Mouse (Mus musculus) mature B cell (primary cell): ENCODE data around the gene Gm13285.
"Not testable (repeated sequence)": the region's sequence is repeated elsewhere in the genome, so short reads cannot be mapped to it uniquely, and the experiment has no call there.

Source experiments
- in situ Hi-C: fragments of 300-500 bp; cut with MboI; formaldehyde crosslinking; loops from 2 replicates; pipeline ENCODE4 v1.14.3; 2019

Gm13285 gene

GRCm38 (mm10) chr4:88793936-88794675 lies 5.4 kb upstream of the Gm13285 start, which contains the start of gene Gm13275:
TSS of gene Gm13275 (plus strand) at chr4:88794487.
- in situ Hi-C loops, result not testable (repeated sequence)

- in situ Hi-C loops, result not testable (repeated sequence)
Measured at GRCm38 (mm10) chr4:88797097-88797496, 2.4 kb upstream of the Gm13285 start, which contains the start of gene Gm13279. TSS of gene Gm13279 (plus strand) at chr4:88797397.

GRCm38 (mm10) chr4:88802954-88803353 lies 3.5 kb downstream of the Gm13285 start, which contains the start of gene Gm13287:
TSS of gene Gm13287 (plus strand) at chr4:88803254.
- in situ Hi-C loops, result not testable (repeated sequence)

- in situ Hi-C loops, result not testable (repeated sequence)
Measured at GRCm38 (mm10) chr4:88805231-88805630, 5.8 kb downstream of the Gm13285 start, which contains the start of gene Gm13288. TSS of gene Gm13288 (plus strand) at chr4:88805531.

- in situ Hi-C loops, result not testable (repeated sequence)
Measured at GRCm38 (mm10) chr4:88805761-88806160, 6.3 kb downstream of the Gm13285 start.

GRCm38 (mm10) chr4:88815928-88816327 lies 16.5 kb downstream of the Gm13285 start, which contains the start of gene Ifna7:
TSS of gene Ifna7 (plus strand) at chr4:88816228.
- in situ Hi-C loops, result no loop called here

GRCm38 (mm10) chr4:88819659-88820058 lies 20.2 kb downstream of the Gm13285 start, which contains the start of gene Ifna11:
TSS of gene Ifna11 (plus strand) at chr4:88819959.
- in situ Hi-C loops, result no loop called here

GRCm38 (mm10) chr4:88822995-88823394 lies 23.5 kb downstream of the Gm13285 start:
- in situ Hi-C loops, result no loop called here

- in situ Hi-C loops, result not testable (repeated sequence)
Measured at GRCm38 (mm10) chr4:88827116-88827515, 27.7 kb downstream of the Gm13285 start, which contains the start of gene Ifna6. TSS of gene Ifna6 (plus strand) at chr4:88827416.

- in situ Hi-C loops, result no loop called here
Measured at GRCm38 (mm10) chr4:88830523-88830922, 31.1 kb downstream of the Gm13285 start.

GRCm38 (mm10) chr4:88835225-88835624 lies 35.8 kb downstream of the Gm13285 start, which contains the start of gene Ifna5:
TSS of gene Ifna5 (plus strand) at chr4:88835525.
- in situ Hi-C loops, result not testable (repeated sequence)

GRCm38 (mm10) chr4:88838828-88839227 lies 39.4 kb downstream of the Gm13285 start:
- in situ Hi-C loops, result no loop called here

GRCm38 (mm10) chr4:88840058-88840457 lies 40.6 kb downstream of the Gm13285 start:
- in situ Hi-C loops, result no loop called here

GRCm38 (mm10) chr4:88841438-88841911 lies 42.0 kb downstream of the Gm13285 start, which contains the start of gene Ifna4:
TSS of gene Ifna4 (plus strand) at chr4:88841861.
- in situ Hi-C loops, result no loop called here

- in situ Hi-C loops, result no loop called here
Measured at GRCm38 (mm10) chr4:88845334-88845733, 45.9 kb downstream of the Gm13285 start.

GRCm38 (mm10) chr4:88849698-88850097 lies 50.2 kb downstream of the Gm13285 start, which contains the start of gene Ifna1:
TSS of gene Ifna1 (plus strand) at chr4:88850087.
- in situ Hi-C loops, result loop anchor here (25.0 kb wide), 3 partner anchors 112 to 438 kb away; partner anchors contain the start of genes Cdkn2a and Mtap
